Mouse (Mus musculus) liver, adult 2 months (tissue): Measurements from ENCODE around the gene Invs.

Experiments
- CTCF ChIP-seq: fragments of 200-500 bp; IDR thresholded peaks from 2 replicates; pipeline ENCODE4 v1.5.1; 2011; ENCODE audit warnings: low read depth, low read length, control low read depth
- POLR2A ChIP-seq: fragments of 200-500 bp; IDR thresholded peaks from 2 replicates; pipeline ENCODE4 v1.6.1; 2011; ENCODE audit warnings: low read length, control low read depth; ENCODE audit not compliant: insufficient read depth; ENCODE audit errors: extremely low read depth

- TF ChIP-seq POLR2A = no peak
- TF ChIP-seq CTCF = peak; percentile 80
Observed at GRCm38 (mm10) chr4:48407350-48408039, 127.9 kb downstream of the Invs start.
